Mouse (Mus musculus) adrenal gland, postnatal 25 days (tissue): ENCODE data around the gene Sik1. TPM values are rescaled to one million over a fixed set of nuclear protein-coding genes. Genes with fewer than 3 reads are reported as not detected.

Experiments used
- DNase-seq: peaks from one replicate; pipeline ENCODE4 v3.0.0; 2021; ENCODE audit warnings: mixed read lengths
- total RNA-seq: library from RNA; stranded (reverse); gene quantifications from 2 replicates; pipeline ENCODE4 v1.2.3, GENCODE M21; 2021

The Sik1 gene
- total RNA-seq, 1 experiment from 2014 or later = 16.0 TPM

DNA sequence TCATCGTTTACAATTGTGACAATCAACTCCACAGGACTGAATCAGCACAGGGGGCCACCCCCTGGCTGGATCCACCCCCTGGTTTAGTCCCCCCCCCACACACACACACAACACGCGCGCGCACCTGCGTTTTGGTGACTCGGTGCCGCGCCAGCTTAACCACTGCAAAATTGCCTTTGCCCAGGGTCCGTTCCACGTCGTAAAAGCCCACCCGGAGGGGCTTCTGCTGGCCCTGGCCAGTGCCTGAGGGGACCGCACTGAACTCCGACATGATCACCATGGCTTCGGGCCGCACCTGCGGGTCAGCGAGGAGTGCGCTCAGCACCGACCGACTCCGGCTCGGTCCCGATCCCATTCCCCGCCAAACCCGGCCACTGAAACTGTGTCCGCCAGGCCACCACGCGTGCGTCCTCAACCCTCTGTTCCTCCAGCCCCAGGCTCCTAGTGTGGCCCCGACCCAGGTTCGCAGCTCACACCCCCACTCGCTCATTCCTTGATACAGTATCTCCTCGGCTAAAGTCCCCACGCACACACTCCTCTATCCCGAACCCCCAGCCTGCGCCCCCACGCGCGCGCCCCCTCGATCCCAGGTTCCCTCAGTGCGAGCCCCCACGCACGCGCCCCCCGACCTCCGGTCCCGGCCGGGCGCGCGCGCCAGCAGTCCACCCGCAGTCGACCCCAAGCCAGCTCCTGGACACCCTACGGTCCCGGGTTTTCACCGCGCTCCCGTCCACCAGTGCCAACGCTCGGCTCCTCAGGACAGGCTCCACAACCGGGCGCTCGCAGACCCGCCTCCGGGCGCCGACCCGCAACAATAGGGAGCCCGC is 621 bp downstream of the Sik1 start:
- DNase-seq = peak; percentile 44

GRCm38 (mm10) chr17:31853448-31854188 is 2.0 kb downstream of the Sik1 start:
- no peak for DNase-seq

- no peak for DNase-seq
Observed at GRCm38 (mm10) chr17:31852782-31853447, 2.7 kb downstream of the Sik1 start.

GRCm38 (mm10) chr17:31851816-31852476 is 3.7 kb downstream of the Sik1 start:
- no peak for DNase-seq

DNA sequence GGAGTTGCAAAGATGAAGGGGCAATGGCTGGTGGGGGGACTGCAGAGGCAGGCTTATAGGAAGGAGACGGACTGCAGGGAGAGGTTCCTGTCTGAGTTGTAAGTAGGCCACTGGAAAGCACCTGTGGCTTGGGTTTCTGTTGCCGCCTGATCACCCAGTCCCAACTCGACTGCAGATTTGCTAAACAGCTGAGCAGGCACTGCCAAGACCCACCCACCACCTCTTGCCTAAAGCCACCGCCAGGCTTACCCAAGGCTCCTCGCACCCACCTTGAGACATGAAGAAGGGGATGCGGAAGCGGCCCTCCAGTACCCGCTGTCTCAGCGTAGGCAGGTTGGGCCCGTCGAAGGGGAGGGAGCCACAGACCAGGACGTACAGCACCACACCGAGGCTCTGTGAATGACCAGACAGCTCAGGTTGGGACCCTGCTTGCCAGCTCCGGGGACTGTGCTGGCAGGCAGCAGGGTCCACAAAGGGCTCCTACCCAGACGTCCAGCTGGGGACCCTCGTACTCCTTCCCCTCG is 5.1 kb downstream of the Sik1 start:
- DNase-seq = no peak

GRCm38 (mm10) chr17:31846970-31847369 is 8.6 kb downstream of the Sik1 start:
- DNase-seq = no peak

DNA sequence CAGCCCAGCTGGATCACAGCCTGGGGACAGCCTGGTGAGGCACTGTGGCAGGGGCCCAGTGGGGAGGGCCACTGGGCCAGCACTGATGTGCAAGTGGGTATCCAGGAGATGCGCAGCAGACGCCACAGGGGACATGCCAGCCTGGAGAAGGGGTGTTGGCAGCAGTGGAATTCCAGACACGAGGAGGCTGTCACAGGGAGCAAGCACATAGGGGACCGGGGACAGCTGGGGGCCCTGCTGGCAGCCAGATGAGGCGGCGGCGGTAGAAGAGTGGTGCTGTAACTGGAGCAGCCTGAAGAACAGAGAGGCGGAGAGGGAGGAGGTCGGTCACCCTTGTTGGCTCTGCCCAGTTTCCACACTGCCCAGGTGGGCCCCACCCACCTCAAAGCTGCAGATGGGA is 9.3 kb downstream of the Sik1 start:
- DNase-seq = no peak

GRCm38 (mm10) chr17:31843891-31844290 is 11.7 kb downstream of the Sik1 start:
- DNase-seq = no peak

DNA sequence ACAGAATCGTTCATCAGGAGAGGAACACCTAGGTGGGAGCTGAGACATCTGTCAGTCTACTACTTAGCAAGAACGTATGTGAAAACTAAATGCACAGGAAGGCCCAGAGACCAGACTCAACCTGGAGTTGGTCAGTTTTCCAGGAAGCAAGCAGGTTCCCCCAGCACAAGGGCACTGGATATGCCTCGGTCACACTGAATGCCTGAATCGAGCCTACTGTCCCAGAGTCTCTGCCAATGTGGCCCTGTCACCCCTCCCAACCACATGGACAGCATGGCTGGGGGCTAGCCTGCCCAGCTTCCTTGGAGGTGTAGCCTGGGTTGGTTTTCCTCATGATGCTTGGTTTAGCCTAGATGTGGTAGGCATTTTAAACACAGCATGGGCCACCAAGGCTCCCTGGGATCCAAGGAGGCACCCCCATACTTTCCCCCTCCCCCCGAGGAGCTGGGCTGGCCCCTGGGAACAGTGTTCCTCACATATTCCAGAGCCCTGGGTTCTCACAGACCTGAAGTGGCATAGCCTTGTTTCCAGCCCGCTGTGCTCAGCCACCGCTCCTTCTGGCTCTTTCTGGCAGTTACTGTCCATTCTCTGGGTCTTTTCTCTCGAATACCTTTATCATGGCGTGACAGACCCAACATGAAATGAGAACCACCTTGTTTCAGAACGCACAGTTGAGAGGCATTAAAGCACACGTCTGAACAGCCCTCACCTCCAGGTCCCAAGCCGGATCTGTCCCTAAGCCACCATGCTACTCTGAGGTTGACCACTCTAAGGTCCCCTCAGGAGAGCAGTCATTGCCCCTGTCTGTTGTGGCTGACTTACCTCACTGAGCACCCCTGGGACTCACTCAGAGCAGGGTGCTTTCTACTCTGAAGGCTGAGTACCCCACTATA is 12.4 kb downstream of the Sik1 start:
- DNase-seq = no peak

DNA sequence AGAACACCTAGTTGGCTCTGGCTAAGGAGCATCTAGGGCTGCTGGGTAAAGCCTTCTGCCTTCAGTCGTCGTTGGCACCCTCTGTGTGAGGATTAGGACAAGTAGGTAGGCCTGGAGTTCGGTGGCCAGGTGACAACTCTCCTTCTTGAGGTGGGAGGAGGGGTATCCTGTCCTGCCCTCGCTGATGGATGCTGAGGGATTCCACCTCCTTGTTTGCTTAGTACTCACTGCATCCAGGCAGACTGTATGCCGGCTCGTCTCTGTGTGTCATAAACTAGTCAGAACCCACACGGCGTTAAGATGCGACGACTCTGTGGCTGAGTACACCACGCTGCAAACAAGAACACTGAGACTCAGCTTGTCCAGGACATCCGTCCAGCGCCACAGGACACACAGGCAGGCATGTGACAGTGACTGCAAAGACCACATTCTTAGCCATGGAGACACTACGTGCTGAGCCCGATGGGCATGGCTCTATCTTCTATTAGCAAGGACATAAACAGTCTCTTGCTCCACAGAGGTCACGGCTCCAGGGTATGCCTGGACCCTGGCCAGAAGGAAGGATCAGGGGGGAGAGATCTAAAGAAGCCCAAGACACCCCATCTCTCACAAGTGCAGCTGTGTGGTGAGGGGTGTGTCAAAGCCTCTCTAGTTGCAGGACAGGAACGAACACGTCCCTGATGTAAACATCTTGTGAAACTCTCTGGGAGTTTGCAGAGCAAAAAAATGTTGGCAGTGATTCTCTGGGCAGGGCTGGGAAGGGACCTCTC is 13.6 kb downstream of the Sik1 start:
- no peak for DNase-seq

GRCm38 (mm10) chr17:31841453-31841841 is 14.2 kb downstream of the Sik1 start:
- DNase-seq = no peak

DNA sequence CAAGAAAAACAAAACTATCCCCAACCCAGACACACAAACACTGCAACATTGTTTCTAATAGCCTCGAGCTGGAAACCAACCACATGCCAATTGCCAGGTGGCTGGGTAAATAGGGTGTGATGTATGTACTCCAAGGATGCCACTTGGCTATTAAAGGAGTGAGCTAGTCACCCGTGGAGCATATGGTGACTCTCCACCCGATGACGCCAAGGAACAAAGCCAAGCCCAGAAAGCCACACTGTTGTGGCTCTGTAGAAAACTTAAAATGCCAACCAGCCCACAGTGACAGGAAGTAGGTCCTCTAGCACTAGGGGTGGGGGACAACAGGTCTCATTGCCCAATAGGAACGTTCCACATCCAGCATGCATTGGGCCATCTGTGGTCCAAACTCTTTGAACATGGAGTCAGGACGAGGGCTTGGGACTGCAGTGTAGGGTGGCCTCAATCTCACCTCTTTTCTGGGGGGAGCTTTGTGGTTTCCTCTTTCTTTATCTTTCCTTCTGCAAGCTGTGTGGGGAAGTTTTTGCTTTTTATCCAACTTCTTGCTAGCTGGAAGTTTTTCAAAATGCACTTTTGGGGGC is 15.1 kb downstream of the Sik1 start:
- DNase-seq = no peak

DNA sequence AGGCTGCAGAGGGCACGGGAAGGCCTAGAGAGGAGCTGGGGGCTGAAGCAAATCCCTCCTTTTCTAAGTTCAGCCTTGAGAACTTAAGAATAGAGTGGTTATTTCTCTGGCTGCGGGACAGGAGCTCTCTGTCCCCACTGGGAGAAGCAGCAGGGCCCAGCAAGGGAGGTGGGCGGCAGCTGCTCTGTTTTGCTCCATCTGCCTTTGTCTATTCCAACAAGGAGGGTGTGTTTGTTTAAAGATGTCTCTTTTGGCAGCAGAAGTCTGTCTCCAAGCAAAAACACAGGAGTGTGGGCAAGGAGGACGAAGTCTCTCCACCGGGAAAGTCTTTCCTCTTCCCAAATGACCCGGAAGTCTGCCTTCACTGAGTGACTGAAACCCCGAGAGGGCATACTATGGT is 18.8 kb downstream of the Sik1 start:
- no peak for DNase-seq

- no peak for DNase-seq
Observed at GRCm38 (mm10) chr17:31836264-31836607, 19.4 kb downstream of the Sik1 start.

- DNase-seq = no peak
Observed at GRCm38 (mm10) chr17:31835528-31836263, 19.9 kb downstream of the Sik1 start.

DNA sequence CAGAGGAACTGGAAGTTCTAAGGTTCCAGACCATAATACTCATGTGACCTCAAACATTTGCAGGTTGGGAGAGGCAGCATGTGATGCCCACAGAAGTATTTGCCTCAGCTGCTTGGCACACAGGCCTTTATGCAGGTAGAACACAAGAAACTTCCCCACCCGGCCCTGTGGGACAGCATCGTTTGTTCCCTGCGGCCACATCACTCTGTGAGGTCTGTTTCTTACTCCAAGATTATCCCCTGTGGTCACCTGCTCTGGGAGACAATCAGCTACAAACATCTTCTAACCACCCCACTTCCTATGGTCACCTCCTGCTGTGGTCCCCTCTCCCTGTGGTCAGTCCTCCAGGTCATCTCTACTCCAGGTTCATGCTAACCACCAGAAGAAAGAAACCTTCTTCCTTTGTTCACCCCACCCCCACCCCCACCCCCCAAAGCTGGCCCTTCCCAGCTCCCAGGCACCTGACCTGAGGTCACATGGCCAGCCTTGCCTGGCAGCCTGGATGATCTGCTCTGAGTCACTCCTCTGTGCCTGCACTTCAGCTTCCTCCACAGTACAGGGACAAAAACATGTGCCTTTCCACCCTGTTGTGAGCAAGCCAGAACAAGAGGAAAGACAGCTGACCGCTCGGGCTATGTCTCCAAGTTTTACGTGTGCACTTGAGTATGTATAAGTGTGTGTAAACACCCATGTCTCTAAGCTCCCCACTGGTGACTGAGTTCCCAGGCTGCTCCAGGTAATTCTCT is 21.1 kb downstream of the Sik1 start:
- DNase-seq = peak; percentile 57

GRCm38 (mm10) chr17:31833752-31834151 is 21.9 kb downstream of the Sik1 start:
- no peak for DNase-seq

GRCm38 (mm10) chr17:31832577-31832964 is 23.0 kb downstream of the Sik1 start:
- DNase-seq = no peak
